Mouse (Mus musculus) lung, adult 2 months (tissue): ENCODE measurements around the gene Lmntd1. TPM values are rescaled to one million over a fixed set of nuclear protein-coding genes. Genes with fewer than 3 reads are reported as not detected.

Experiments used
- DNase-seq: peaks from one replicate; pipeline ENCODE4 v3.0.0; 2022
- H3K4me1 ChIP-seq: fragments of 200-500 bp; 2 replicates; pipeline ENCODE4 v1.6.1; 2011; ENCODE audit warnings: low read length; ENCODE audit not compliant: control insufficient read depth, insufficient read depth
- H3K4me3 ChIP-seq: fragments of 200-500 bp; replicated peaks from 2 replicates; pipeline ENCODE3; 2011; ENCODE audit warnings: low read depth, mild to moderate bottlenecking, control low read depth, low read length; ENCODE audit errors: extremely low read depth
- CTCF ChIP-seq: fragments of 200-500 bp; IDR thresholded peaks from 2 replicates; pipeline ENCODE4 v1.5.1; 2011; ENCODE audit warnings: mild to moderate bottlenecking, low read length, control low read depth; ENCODE audit not compliant: insufficient read depth
- POLR2A ChIP-seq: fragments of 200-500 bp; IDR thresholded peaks from 2 replicates; pipeline ENCODE4 v1.6.1; 2011; ENCODE audit warnings: low read depth, mild to moderate bottlenecking, control low read depth, low read length, borderline replicate concordance; ENCODE audit errors: extremely low read depth
- WGBS: fragments of 180-500 bp; shearing (Covaris S2); methylation state at CpG from one replicate; pipeline ENCODE4 v1.1.7; 2018; 5-methylcytosine and 5-hydroxymethylcytosine counted together
- polyA plus RNA-seq: library from polyadenylated mRNA; depleted of rRNA; stranded (reverse); fragments of >200 nt; gene quantifications from 2 replicates; pipeline ENCODE4 v1.2.3, GENCODE M21; 2012

The Lmntd1 gene
- polyA plus RNA-seq, 1 experiment = 4.5 TPM

- H3K4me3 ChIP-seq = no peak overlapping the region
- TF ChIP-seq POLR2A = no peak
- no peak for TF ChIP-seq CTCF
- WGBS = 59% methylated on average over 11 of the region's 11 CpGs
- H3K4me1 ChIP-seq = no peaks in the 10 kb centered on the region
- DNase-seq = no peak
Observed at GRCm38 (mm10) chr6:145471638-145472247, 142.4 kb downstream of the Lmntd1 start.

GRCm38 (mm10) chr6:145469260-145469943 lies 144.7 kb downstream of the Lmntd1 start:
- DNase-seq = no peak
- TF ChIP-seq CTCF (no peak), POLR2A (no peak)
- WGBS = 77% methylated on average over 8 of the region's 8 CpGs
- no peaks in the 10 kb centered on the region for H3K4me1 ChIP-seq
- H3K4me3 ChIP-seq = no peak overlapping the region

- DNase-seq = no peak
- Histone ChIP-seq H3K4me1 (peaks cover 4% of the 10 kb centered on the region; the same call in 1 of the 2 replicates), H3K4me3 (no peak overlapping the region)
- WGBS = 89% methylated on average over 4 of the region's 4 CpGs
- TF ChIP-seq CTCF = no peak
- TF ChIP-seq POLR2A = no peak
Observed at GRCm38 (mm10) chr6:145464027-145464426, 150.1 kb downstream of the Lmntd1 start.

GRCm38 (mm10) chr6:145462677-145463245 lies 151.4 kb downstream of the Lmntd1 start:
- DNase-seq = no peak
- TF ChIP-seq CTCF (no peak), POLR2A (no peak)
- peaks cover 4% of the 10 kb centered on the region; the same call in 1 of the 2 replicates for H3K4me1 ChIP-seq
- 73% methylated on average over 12 of the region's 12 CpGs for WGBS
- no peak overlapping the region for H3K4me3 ChIP-seq

- no peak overlapping the region for H3K4me3 ChIP-seq
- DNase-seq = no peak
- TF ChIP-seq POLR2A (no peak), CTCF (no peak)
- H3K4me1 ChIP-seq = no peaks in the 10 kb centered on the region
- WGBS = 53% methylated on average over 15 of the region's 15 CpGs
Observed at GRCm38 (mm10) chr6:145457066-145457465, 157.1 kb downstream of the Lmntd1 start.

- 68% methylated on average over 15 of the region's 15 CpGs for WGBS
- Histone ChIP-seq H3K4me1 (0 out of 2 replicates have a peak, but pooled peaks cover under 1% of the 10 kb centered on the region), H3K4me3 (no peak overlapping the region)
- no peak for DNase-seq
- no peak for TF ChIP-seq POLR2A
- no peak for TF ChIP-seq CTCF
Observed at GRCm38 (mm10) chr6:145450628-145451403, 163.3 kb downstream of the Lmntd1 start.

- no peak overlapping the region for H3K4me3 ChIP-seq
- WGBS = 40% methylated on average over 2 of the region's 2 CpGs
- 0 out of 2 replicates have a peak, but pooled peaks cover 2% of the 10 kb centered on the region for H3K4me1 ChIP-seq
- TF ChIP-seq POLR2A = no peak
- no peak for TF ChIP-seq CTCF
- no peak for DNase-seq
Observed at GRCm38 (mm10) chr6:145448361-145448760, 165.8 kb downstream of the Lmntd1 start.

- 0 out of 2 replicates have a peak, but pooled peaks cover 2% of the 10 kb centered on the region for H3K4me1 ChIP-seq
- no peak for DNase-seq
- no peak for TF ChIP-seq POLR2A
- TF ChIP-seq CTCF = no peak
- no peak overlapping the region for H3K4me3 ChIP-seq
- WGBS = 61% methylated on average over 8 of the region's 8 CpGs
Observed at GRCm38 (mm10) chr6:145445811-145446500, 168.2 kb downstream of the Lmntd1 start.
